Mouse (Mus musculus): ENCODE results near the gene Papln. TPM values are rescaled to one million over a fixed set of nuclear protein-coding genes. Genes with fewer than 3 reads are reported as not detected.

Gene Papln
- 5.1 TPM for polyA plus RNA-seq (2014; fragmentation: Illumina TruSeq; extraction: RNeasy Lipid Tissue Mini Kit (QIAGEN cat#74804); ENCODE audit: low read depth, low replicate concordance)

GRCm38 (mm10) chr12:83763311-83764043 is at the start of gene Papln:
Papln (plus strand) TSS chr12:83763634.

Other genes starting within 250 kb of the Papln start
- gene Dcaf4, start 243.2 kb upstream of the Papln start, polyA plus RNA-seq (2014; fragmentation: Illumina TruSeq; extraction: RNeasy Lipid Tissue Mini Kit (QIAGEN cat#74804); ENCODE audit: low read depth, low replicate concordance), result 18.8 TPM
- gene Zfyve1, start 166.4 kb upstream of the Papln start, polyA plus RNA-seq (2014; fragmentation: Illumina TruSeq; extraction: RNeasy Lipid Tissue Mini Kit (QIAGEN cat#74804); ENCODE audit: low read depth, low replicate concordance), result 11.8 TPM
- 86.9 TPM for gene Rbm25, start 132.4 kb upstream of the Papln start, polyA plus RNA-seq (2014; fragmentation: Illumina TruSeq; extraction: RNeasy Lipid Tissue Mini Kit (QIAGEN cat#74804); ENCODE audit: low read depth, low replicate concordance)
- 32.5 TPM for gene Psen1, start 75.5 kb upstream of the Papln start, polyA plus RNA-seq (2014; fragmentation: Illumina TruSeq; extraction: RNeasy Lipid Tissue Mini Kit (QIAGEN cat#74804); ENCODE audit: low read depth, low replicate concordance)
- 26.6 TPM for gene Numb, start 158.3 kb downstream of the Papln start, polyA plus RNA-seq (2014; fragmentation: Illumina TruSeq; extraction: RNeasy Lipid Tissue Mini Kit (QIAGEN cat#74804); ENCODE audit: low read depth, low replicate concordance)
- 5.0 TPM for gene Riox1, start 187.0 kb downstream of the Papln start, polyA plus RNA-seq (2014; fragmentation: Illumina TruSeq; extraction: RNeasy Lipid Tissue Mini Kit (QIAGEN cat#74804); ENCODE audit: low read depth, low replicate concordance)
- not detected for gene Heatr4, start 221.2 kb downstream of the Papln start, polyA plus RNA-seq (2014; fragmentation: Illumina TruSeq; extraction: RNeasy Lipid Tissue Mini Kit (QIAGEN cat#74804); ENCODE audit: low read depth, low replicate concordance)
- gene Acot2, start 224.2 kb downstream of the Papln start, polyA plus RNA-seq (2014; fragmentation: Illumina TruSeq; extraction: RNeasy Lipid Tissue Mini Kit (QIAGEN cat#74804); ENCODE audit: low read depth, low replicate concordance), result 44.9 TPM
- 59.6 TPM for gene Acot1, start 245.9 kb downstream of the Papln start, polyA plus RNA-seq (2014; fragmentation: Illumina TruSeq; extraction: RNeasy Lipid Tissue Mini Kit (QIAGEN cat#74804); ENCODE audit: low read depth, low replicate concordance)

Data from heart, adult 10 weeks (tissue).